Mouse (Mus musculus) neural tube, embryonic 12.5 days (tissue): ENCODE data around the gene Erp44. TPM values are rescaled to one million over a fixed set of nuclear protein-coding genes. Genes with fewer than 3 reads are reported as not detected.
A peak's percentile ranks its signal among the peaks of the same experiment; 100 is the strongest.

Source experiments
- ATAC-seq: fragments of 200-750 bp; cut with Nextera tagmentation; 2 replicates; pipeline ENCODE4 v1.8.0; 2017; ENCODE audit warnings: low read depth, mild to moderate bottlenecking, moderate TSS enrichment, moderate library complexity; ENCODE audit not compliant: low FRiP score
- H3K27ac ChIP-seq: fragments of 300-500 bp; sonication (generic); 2 replicates; pipeline ENCODE4 v1.5.1; 2016
- H3K27me3 ChIP-seq: fragments of 300-500 bp; sonication (generic); replicated peaks from 2 replicates; pipeline ENCODE4 v1.6.1; 2016; ENCODE audit warnings: mild to moderate bottlenecking
- H3K36me3 ChIP-seq: fragments of 300-500 bp; sonication (generic); 2 replicates; pipeline ENCODE4 v1.6.1; 2016; ENCODE audit warnings: mild to moderate bottlenecking
- H3K4me1 ChIP-seq: fragments of 300-500 bp; sonication (generic); 2 replicates; pipeline ENCODE4 v1.6.1; 2016
- H3K4me2 ChIP-seq: fragments of 300-500 bp; sonication (generic); replicated peaks from 2 replicates; pipeline ENCODE4 v1.6.1; 2016; ENCODE audit warnings: mild to moderate bottlenecking
- H3K4me3 ChIP-seq: fragments of 300-500 bp; sonication (generic); 2 replicates; pipeline ENCODE4 v1.5.1; 2016
- H3K9ac ChIP-seq: fragments of 300-500 bp; sonication (generic); 2 replicates; pipeline ENCODE4 v1.6.1; 2016; ENCODE audit warnings: mild to moderate bottlenecking
- H3K9me3 ChIP-seq: fragments of 300-500 bp; sonication (generic); 2 replicates; pipeline ENCODE4 v1.6.1; 2016; ENCODE audit warnings: mild to moderate bottlenecking
- WGBS: fragments of 180-500 bp; shearing (Covaris S2); methylation state at CpG from one replicate; pipeline ENCODE4 v1.1.7; 2016; 5-methylcytosine and 5-hydroxymethylcytosine counted together
- microRNA counts: library from miRNA; unstranded; fragments of <30 nt; microRNA quantifications from one replicate; lab custom pipeline; 2017
- microRNA-seq: library from miRNA; unstranded; fragments of <30 nt; microRNA quantifications from one replicate; pipeline ENCODE4, GENCODE M21; 2017
- polyA plus RNA-seq: library from polyadenylated mRNA; unstranded; fragments of >200 nt; fragmentation: Nextera tagmentation; extraction: Ambion mirVana; gene quantifications from 2 replicates; pipeline ENCODE4 v1.2.1, GENCODE M21; 2016

Gene Erp44
- polyA plus RNA-seq, 1 experiment from 2014 or later: 70.2 TPM

GRCm38 (mm10) chr4:48149492-48149891, 129.9 kb downstream of the Erp44 start:
- WGBS: 93% methylated on average over 2 of the region's 2 CpGs
- no peaks in the 10 kb centered on the region for H3K27me3 ChIP-seq
- H3K4me3 ChIP-seq: no peak overlapping the region
- H3K36me3 ChIP-seq: no peaks in the 10 kb centered on the region
- H3K9me3 ChIP-seq: no peaks in the 10 kb centered on the region
- no peak for ATAC-seq
- no peak overlapping the region for H3K27ac ChIP-seq
- H3K9ac ChIP-seq: no peak overlapping the region
- no peak overlapping the region for H3K4me2 ChIP-seq
- H3K4me1 ChIP-seq: no peaks in the 10 kb centered on the region

MicroRNAs within 50 kb of the gene (microRNA counts, 519-probe panel; counts per million panel counts)
- 342 counts per million, percentile 67 among the panel's probes with 10 or more counts for microRNA mmu-miR-1958 (lab: Ali Mortazavi, UCI)

Small RNA genes within 50 kb of the gene (microRNA-seq; reads per million reads assigned to microRNA genes)
- not detected for gene Mir1958

Other genes with a start within 250 kb of the Erp44 start
- 0.49 and 0.91 TPM in 2 replicates for gene Nr4a3, start 234.4 kb downstream of the Erp44 start, polyA plus RNA-seq
- gene Stx17, start 154.6 kb downstream of the Erp44 start, polyA plus RNA-seq: 20.9 and 23.2 TPM in 2 replicates
- gene Invs, start 202 bp upstream of the Erp44 start, polyA plus RNA-seq: 8.5 and 10.3 TPM in 2 replicates
- gene Tex10, start 193.9 kb upstream of the Erp44 start, polyA plus RNA-seq: 47.2 and 53.5 TPM in 2 replicates